Mouse (Mus musculus): ENCODE data around the gene Fmo6. TPM values are rescaled to one million over a fixed set of nuclear protein-coding genes. Genes with fewer than 3 reads are reported as not detected.

Fmo6 gene
- polyA plus RNA-seq, 1 experiment from 2014 or later = not detected

- Histone ChIP-seq H3K4me3 (ENCODE audit: low read length) (no peak overlapping the region), H3K9ac (ENCODE audit: low read depth, low read length) (no peak overlapping the region), H3K4me2 (ENCODE audit: low read length) (no peak overlapping the region), H3K27ac (ENCODE audit: low read depth, low read length) (no peak overlapping the region), H3K27me3 (replicated peaks; ENCODE audit: control insufficient read depth, insufficient read depth, low read length) (no peaks in the 10 kb centered on the region), H3K9me3 (ENCODE audit: control insufficient read depth, low read length) (no peaks in the 10 kb centered on the region), H3K36me3 (ENCODE audit: control insufficient read depth, insufficient read depth, low read length) (no peaks in the 10 kb centered on the region), H3K4me1 (ENCODE audit: control insufficient read depth, insufficient read depth, low read depth, low read length) (no peaks in the 10 kb centered on the region)
- 85% methylated on average over 3 of the region's 3 CpGs for WGBS
- ATAC-seq = no peak
Measured at GRCm38 (mm10) chr1:162929146-162929545, 8.2 kb downstream of the Fmo6 start.

- Histone ChIP-seq H3K4me2 (ENCODE audit: low read length) (no peak overlapping the region), H3K9me3 (ENCODE audit: control insufficient read depth, low read length) (no peaks in the 10 kb centered on the region), H3K36me3 (ENCODE audit: control insufficient read depth, insufficient read depth, low read length) (no peaks in the 10 kb centered on the region), H3K4me3 (ENCODE audit: low read length) (no peak overlapping the region), H3K9ac (ENCODE audit: low read depth, low read length) (no peak overlapping the region), H3K27ac (ENCODE audit: low read depth, low read length) (no peak overlapping the region), H3K27me3 (replicated peaks; ENCODE audit: control insufficient read depth, insufficient read depth, low read length) (no peaks in the 10 kb centered on the region), H3K4me1 (ENCODE audit: control insufficient read depth, insufficient read depth, low read depth, low read length) (no peaks in the 10 kb centered on the region)
- WGBS = 75% methylated on average over 1 of the region's 1 CpGs
- ATAC-seq = no peak
Measured at GRCm38 (mm10) chr1:162925121-162925520, 12.2 kb downstream of the Fmo6 start.

DNA sequence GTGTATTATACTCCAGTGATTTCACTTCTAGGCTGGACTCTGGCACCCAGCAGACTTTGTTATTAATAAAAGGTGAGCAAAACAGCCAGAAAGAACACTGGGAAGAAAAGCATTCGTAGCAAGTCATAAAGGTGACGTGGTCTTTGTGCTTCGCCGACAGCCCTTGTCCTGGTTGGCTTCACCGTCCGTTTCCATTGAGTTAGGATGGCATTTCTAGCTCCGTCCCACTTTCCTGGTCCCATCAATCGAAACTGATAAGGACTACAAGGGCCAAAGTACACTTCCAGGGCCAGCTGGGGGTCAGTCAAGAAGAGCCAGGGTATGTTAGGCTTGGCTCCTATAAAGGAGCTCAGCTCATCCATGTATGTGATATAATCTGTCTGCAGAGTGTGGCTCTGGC, 20.7 kb downstream of the Fmo6 start:
- Histone ChIP-seq H3K27me3 (replicated peaks; ENCODE audit: control insufficient read depth, insufficient read depth, low read length) (no peaks in the 10 kb centered on the region), H3K4me1 (ENCODE audit: control insufficient read depth, insufficient read depth, low read depth, low read length) (no peaks in the 10 kb centered on the region), H3K4me3 (ENCODE audit: low read length) (no peak overlapping the region), H3K9ac (ENCODE audit: low read depth, low read length) (no peak overlapping the region), H3K9me3 (ENCODE audit: control insufficient read depth, low read length) (no peaks in the 10 kb centered on the region), H3K4me2 (ENCODE audit: low read length) (no peak overlapping the region), H3K27ac (ENCODE audit: low read depth, low read length) (no peak overlapping the region), H3K36me3 (ENCODE audit: control insufficient read depth, insufficient read depth, low read length) (no peaks in the 10 kb centered on the region)
- ATAC-seq = no peak
- WGBS = 84% methylated on average over 8 of the region's 8 CpGs

GRCm38 (mm10) chr1:162914932-162915556, 22.3 kb downstream of the Fmo6 start:
- Histone ChIP-seq H3K4me2 (ENCODE audit: low read length) (no peak overlapping the region), H3K9me3 (ENCODE audit: control insufficient read depth, low read length) (no peaks in the 10 kb centered on the region), H3K9ac (ENCODE audit: low read depth, low read length) (no peak overlapping the region), H3K36me3 (ENCODE audit: control insufficient read depth, insufficient read depth, low read length) (no peaks in the 10 kb centered on the region), H3K27ac (ENCODE audit: low read depth, low read length) (no peak overlapping the region), H3K27me3 (replicated peaks; ENCODE audit: control insufficient read depth, insufficient read depth, low read length) (no peaks in the 10 kb centered on the region), H3K4me3 (ENCODE audit: low read length) (no peak overlapping the region), H3K4me1 (ENCODE audit: control insufficient read depth, insufficient read depth, low read depth, low read length) (no peaks in the 10 kb centered on the region)
- ATAC-seq = no peak
- 91% methylated on average over 4 of the region's 4 CpGs for WGBS

GRCm38 (mm10) chr1:162912085-162912484, 25.2 kb downstream of the Fmo6 start:
- H3K4me1 ChIP-seq (ENCODE audit: control insufficient read depth, insufficient read depth, low read depth, low read length) = no peaks in the 10 kb centered on the region
- no peak for ATAC-seq
- no peak overlapping the region for H3K4me3 ChIP-seq (ENCODE audit: low read length)
- no peak overlapping the region for H3K27ac ChIP-seq (ENCODE audit: low read depth, low read length)
- H3K27me3 ChIP-seq (replicated peaks; ENCODE audit: control insufficient read depth, insufficient read depth, low read length) = no peaks in the 10 kb centered on the region
- no peaks in the 10 kb centered on the region for H3K9me3 ChIP-seq (ENCODE audit: control insufficient read depth, low read length)
- H3K9ac ChIP-seq (ENCODE audit: low read depth, low read length) = no peak overlapping the region
- no peak overlapping the region for H3K4me2 ChIP-seq (ENCODE audit: low read length)
- H3K36me3 ChIP-seq (ENCODE audit: control insufficient read depth, insufficient read depth, low read length) = no peaks in the 10 kb centered on the region

GRCm38 (mm10) chr1:162901879-162902278, 35.4 kb downstream of the Fmo6 start:
- H3K4me1 ChIP-seq (ENCODE audit: control insufficient read depth, insufficient read depth, low read depth, low read length) = no peaks in the 10 kb centered on the region
- 45% methylated on average over 4 of the region's 4 CpGs for WGBS
- ATAC-seq = peak; percentile 95
- H3K4me3 ChIP-seq (ENCODE audit: low read length) = no peak overlapping the region
- no peaks in the 10 kb centered on the region for H3K36me3 ChIP-seq (ENCODE audit: control insufficient read depth, insufficient read depth, low read length)
- H3K4me2 ChIP-seq (ENCODE audit: low read length) = no peak overlapping the region
- no peak overlapping the region for H3K9ac ChIP-seq (ENCODE audit: low read depth, low read length)
- H3K27me3 ChIP-seq (replicated peaks; ENCODE audit: control insufficient read depth, insufficient read depth, low read length) = no peaks in the 10 kb centered on the region
- H3K27ac ChIP-seq (ENCODE audit: low read depth, low read length) = no peak overlapping the region
- no peaks in the 10 kb centered on the region for H3K9me3 ChIP-seq (ENCODE audit: control insufficient read depth, low read length)

DNA sequence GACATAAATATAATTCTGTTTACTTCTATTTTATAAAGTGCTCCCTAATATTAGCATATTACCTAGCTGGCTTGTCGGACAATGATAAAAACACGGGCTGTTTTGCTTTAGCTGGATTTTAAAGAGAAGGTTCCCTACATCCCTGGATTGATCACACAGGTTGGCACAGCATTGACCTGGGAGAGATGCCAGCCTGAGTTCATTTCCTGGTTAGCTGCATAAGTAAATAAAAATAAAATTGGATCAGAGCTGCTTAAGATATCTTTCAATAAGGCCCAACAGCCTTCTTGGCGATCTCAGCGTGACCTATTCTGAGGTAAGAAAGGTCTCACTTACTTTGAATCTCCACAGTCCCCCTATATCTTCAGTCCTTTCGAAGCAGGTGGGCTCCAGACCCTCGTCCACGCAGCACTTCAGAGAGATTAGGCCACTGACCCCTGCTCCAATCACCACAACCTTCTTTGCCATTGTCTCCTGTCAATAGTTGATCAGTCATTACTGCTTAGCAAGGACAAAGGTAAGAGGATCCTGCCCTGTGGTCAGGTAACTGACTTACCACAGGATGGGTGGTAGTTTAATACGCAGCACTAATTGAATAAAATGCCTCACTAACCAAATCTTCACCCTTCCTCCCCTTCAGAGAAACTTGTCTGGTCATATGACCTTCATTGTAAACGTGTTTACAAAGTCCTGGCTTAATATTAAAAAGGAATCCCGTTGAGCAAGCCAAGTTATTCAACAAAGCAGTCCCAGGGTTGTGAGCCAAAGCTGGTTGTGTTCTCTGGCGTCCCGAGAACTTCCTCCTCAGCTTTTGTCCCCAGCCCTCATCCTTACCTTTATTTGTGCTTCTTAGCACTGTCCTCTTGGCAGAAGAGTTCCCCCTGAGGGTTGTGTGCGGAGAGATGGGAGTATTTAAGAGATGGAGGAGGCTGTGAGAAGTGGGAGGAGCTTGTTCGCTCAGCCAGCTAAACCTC, 39.2 kb downstream of the Fmo6 start, which contains the start of gene Fmo2:
Gene Fmo2, minus strand, starts transcription at position 889 of the 974 bp plus-strand sequence.
- Histone ChIP-seq H3K27me3 (replicated peaks; ENCODE audit: control insufficient read depth, insufficient read depth, low read length) (no peaks in the 10 kb centered on the region), H3K4me2 (ENCODE audit: low read length) (no peak within 1 kb of the TSS), H3K27ac (ENCODE audit: low read depth, low read length) (no peak within 1 kb of the TSS), H3K36me3 (ENCODE audit: control insufficient read depth, insufficient read depth, low read length) (no peaks in the 10 kb centered on the region), H3K4me3 (ENCODE audit: low read length) (no peak within 1 kb of the TSS), H3K9ac (ENCODE audit: low read depth, low read length) (no peak within 1 kb of the TSS), H3K4me1 (ENCODE audit: control insufficient read depth, insufficient read depth, low read depth, low read length) (no peaks in the 10 kb centered on the region), H3K9me3 (ENCODE audit: control insufficient read depth, low read length) (no peaks in the 10 kb centered on the region)
- ATAC-seq = no peak
- 76% methylated on average over 14 of the region's 14 CpGs for WGBS

DNA sequence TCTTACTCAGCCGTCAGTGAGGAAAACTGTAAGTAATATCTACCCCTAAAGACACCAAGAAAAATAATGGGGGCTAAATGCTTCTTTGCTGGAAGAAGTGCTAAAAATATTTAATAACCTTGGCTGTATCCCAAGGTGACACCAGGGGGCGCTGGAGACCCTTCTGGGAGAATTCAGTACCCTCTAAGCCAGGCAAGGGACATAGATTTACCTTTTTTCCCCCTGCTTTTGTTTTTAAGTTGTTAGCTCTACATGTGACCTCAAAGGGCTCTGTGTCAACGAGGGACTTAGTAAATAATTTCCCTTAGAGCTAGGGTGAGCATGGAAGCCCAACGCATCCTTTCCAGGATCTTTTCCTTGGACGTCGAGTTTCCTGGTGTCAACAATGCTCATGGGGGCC, 41.4 kb downstream of the Fmo6 start:
- H3K27ac ChIP-seq (ENCODE audit: low read depth, low read length) = no peak overlapping the region
- no peaks in the 10 kb centered on the region for H3K36me3 ChIP-seq (ENCODE audit: control insufficient read depth, insufficient read depth, low read length)
- no peak overlapping the region for H3K4me3 ChIP-seq (ENCODE audit: low read length)
- ATAC-seq = no peak
- no peaks in the 10 kb centered on the region for H3K9me3 ChIP-seq (ENCODE audit: control insufficient read depth, low read length)
- no peaks in the 10 kb centered on the region for H3K4me1 ChIP-seq (ENCODE audit: control insufficient read depth, insufficient read depth, low read depth, low read length)
- H3K9ac ChIP-seq (ENCODE audit: low read depth, low read length) = no peak overlapping the region
- no peak overlapping the region for H3K4me2 ChIP-seq (ENCODE audit: low read length)
- H3K27me3 ChIP-seq (replicated peaks; ENCODE audit: control insufficient read depth, insufficient read depth, low read length) = no peaks in the 10 kb centered on the region
- 43% methylated on average over 6 of the region's 6 CpGs for WGBS

GRCm38 (mm10) chr1:162893014-162893413, 44.3 kb downstream of the Fmo6 start:
- Histone ChIP-seq H3K9ac (ENCODE audit: low read depth, low read length) (no peak overlapping the region), H3K27ac (ENCODE audit: low read depth, low read length) (no peak overlapping the region), H3K27me3 (replicated peaks; ENCODE audit: control insufficient read depth, insufficient read depth, low read length) (no peaks in the 10 kb centered on the region), H3K4me2 (ENCODE audit: low read length) (no peak overlapping the region), H3K9me3 (ENCODE audit: control insufficient read depth, low read length) (no peaks in the 10 kb centered on the region), H3K4me3 (ENCODE audit: low read length) (no peak overlapping the region), H3K4me1 (ENCODE audit: control insufficient read depth, insufficient read depth, low read depth, low read length) (no peaks in the 10 kb centered on the region), H3K36me3 (ENCODE audit: control insufficient read depth, insufficient read depth, low read length) (no peaks in the 10 kb centered on the region)
- 92% methylated on average over 6 of the region's 6 CpGs for WGBS
- no peak for ATAC-seq

Measured in hindbrain, embryonic 16.5 days (tissue).